Mouse (Mus musculus) hindbrain, postnatal 0 days (tissue): ENCODE data around the gene Wnk2. TPM values are rescaled to one million over a fixed set of nuclear protein-coding genes. Genes with fewer than 3 reads are reported as not detected.

Experiments
- ATAC-seq: fragments of 200-750 bp; cut with Nextera tagmentation; 2 replicates; pipeline ENCODE4 v1.8.0; 2017; ENCODE audit warnings: mild to moderate bottlenecking, moderate TSS enrichment, moderate library complexity
- DNase-seq: peaks from one replicate; pipeline ENCODE4 v3.0.0-alpha.2; 2015; ENCODE audit warnings: low spot score
- H3K27ac ChIP-seq: fragments of 300-500 bp; sonication (generic); 2 replicates; pipeline ENCODE4 v1.5.1; 2014; ENCODE audit warnings: mild to moderate bottlenecking
- H3K27me3 ChIP-seq: fragments of 300-500 bp; sonication (generic); 2 replicates; pipeline ENCODE4 v1.6.1; 2014; ENCODE audit warnings: low read length, mixed read lengths; ENCODE audit not compliant: insufficient read depth
- H3K36me3 ChIP-seq: fragments of 300-500 bp; sonication (generic); 2 replicates; pipeline ENCODE4 v1.6.1; 2014; ENCODE audit warnings: low read length, mixed read lengths; ENCODE audit not compliant: insufficient read depth
- H3K4me1 ChIP-seq: fragments of 300-500 bp; sonication (generic); 2 replicates; pipeline ENCODE4 v1.6.1; 2014; ENCODE audit warnings: antibody characterized with exemption, low read length, mixed read lengths; ENCODE audit not compliant: insufficient read depth
- H3K4me2 ChIP-seq: fragments of 300-500 bp; sonication (generic); 2 replicates; pipeline ENCODE4 v1.6.1; 2014; ENCODE audit warnings: low read depth, mild to moderate bottlenecking, low read length, moderate library complexity, mixed read lengths
- H3K4me3 ChIP-seq: fragments of 300-500 bp; sonication (generic); 2 replicates; pipeline ENCODE4 v1.5.1; 2014; ENCODE audit warnings: low read length
- H3K9ac ChIP-seq: fragments of 300-500 bp; sonication (generic); replicated peaks from 2 replicates; pipeline ENCODE4 v1.6.1; 2014; ENCODE audit warnings: mild to moderate bottlenecking, low read length, moderate library complexity, mixed read lengths
- H3K9me3 ChIP-seq: fragments of 300-500 bp; sonication (generic); 2 replicates; pipeline ENCODE4 v1.6.1; 2016; ENCODE audit warnings: low read length, mixed read lengths
- CTCF ChIP-seq: IDR thresholded peaks from 2 replicates; pipeline ENCODE4 v1.5.1; 2016; ENCODE audit warnings: antibody characterized with exemption, control low read depth, low read depth
- WGBS: fragments of 180-500 bp; shearing (Covaris S2); extraction: QIAGEN DNeasy Blood & Tissue Kit; methylation state at CpG from one replicate; pipeline ENCODE4 v1.1.7; 2014; 5-methylcytosine and 5-hydroxymethylcytosine counted together
- polyA plus RNA-seq: library from polyadenylated mRNA; unstranded; fragments of >200 nt; fragmentation: Nextera tagmentation; extraction: Ambion mirVana; gene quantifications from 2 replicates; pipeline ENCODE4 v1.2.1, GENCODE M21; 2015
- total RNA-seq: library from RNA; depleted of rRNA; stranded (reverse); fragments of >200 nt; gene quantifications from 2 replicates; pipeline ENCODE4 v1.2.3, GENCODE M21; 2014

Gene Wnk2
- total and polyA plus RNA-seq, 2 experiments from 2014 or later, result 15.1 to 63.8 TPM

DNA sequence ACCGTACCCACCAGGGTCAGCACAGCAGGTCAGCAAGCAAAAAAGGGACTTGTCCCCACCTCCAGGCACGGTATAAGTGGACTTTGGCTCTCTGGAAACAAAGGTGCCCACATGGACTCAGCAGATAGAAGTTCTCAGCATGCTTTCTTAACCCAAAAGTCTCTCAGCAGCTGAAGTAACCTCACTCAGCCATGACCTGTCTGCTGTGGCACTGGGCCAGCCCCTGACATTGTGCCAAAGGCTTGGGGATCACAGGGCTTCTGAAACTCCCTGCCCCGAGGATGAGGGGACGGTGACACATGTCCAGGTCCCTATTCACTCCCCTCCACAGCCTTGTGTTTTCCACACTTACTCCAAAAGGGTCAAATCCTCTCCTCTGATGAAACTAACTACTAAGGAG lies 14.7 kb downstream of the Wnk2 start:
- Histone ChIP-seq H3K27me3 (no peaks in the 10 kb centered on the region), H3K4me2 (no peak overlapping the region), H3K4me3 (no peak overlapping the region), H3K36me3 (no peaks in the 10 kb centered on the region), H3K4me1 (peaks cover 48% of the 10 kb centered on the region), H3K9me3 (no peaks in the 10 kb centered on the region), H3K9ac (no peak overlapping the region), H3K27ac (no peak overlapping the region)
- no peak for DNase-seq
- 52% methylated on average over 4 of the region's 4 CpGs for WGBS
- TF ChIP-seq CTCF, result no peak
- ATAC-seq, result no peak

DNA sequence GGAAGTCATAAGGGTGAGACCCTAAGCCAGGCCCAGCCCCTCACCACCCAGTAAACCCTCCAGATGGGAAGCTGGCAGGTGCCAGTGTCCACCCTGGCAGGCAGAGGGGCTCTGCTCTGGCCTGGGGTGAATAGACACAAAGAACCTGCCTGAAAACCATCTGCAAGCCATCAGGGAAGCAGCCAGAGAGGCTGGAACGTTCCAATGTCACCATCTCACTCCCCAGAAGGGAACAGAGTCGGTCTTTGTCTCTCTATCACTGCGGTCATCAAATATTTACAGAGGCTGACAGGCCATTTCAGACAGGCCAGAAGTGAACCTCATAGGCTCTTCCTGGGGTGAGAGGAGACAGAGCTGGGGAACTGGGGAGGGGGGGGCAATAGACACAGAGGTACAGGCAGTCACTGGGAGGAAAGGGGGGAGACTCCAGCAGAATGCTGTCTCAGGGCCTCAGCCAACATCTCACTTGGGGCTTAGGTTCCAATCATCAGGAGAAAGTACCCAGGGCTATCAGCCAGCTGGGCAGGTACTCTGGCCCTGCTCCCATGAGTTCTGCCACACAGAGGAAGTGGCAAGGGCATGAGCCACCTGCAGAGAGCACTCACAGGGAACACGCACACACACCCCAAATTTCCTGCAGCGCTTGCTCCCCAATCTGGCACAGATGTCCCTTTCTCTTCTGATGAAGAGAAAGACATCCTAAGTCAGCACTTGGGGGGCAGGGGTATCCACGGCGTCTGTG lies 15.7 kb downstream of the Wnk2 start:
- Histone ChIP-seq H3K36me3 (no peaks in the 10 kb centered on the region), H3K9me3 (no peaks in the 10 kb centered on the region), H3K27ac (peak overlapping the region; percentile 56), H3K4me2 (no peak overlapping the region), H3K4me3 (no peak overlapping the region), H3K27me3 (no peaks in the 10 kb centered on the region), H3K4me1 (peaks cover 57% of the 10 kb centered on the region), H3K9ac (no peak overlapping the region)
- peak; percentile 59 for ATAC-seq
- peak; percentile 60 for DNase-seq
- WGBS, result 42% methylated on average over 7 of the region's 7 CpGs
- TF ChIP-seq CTCF, result no peak

DNA sequence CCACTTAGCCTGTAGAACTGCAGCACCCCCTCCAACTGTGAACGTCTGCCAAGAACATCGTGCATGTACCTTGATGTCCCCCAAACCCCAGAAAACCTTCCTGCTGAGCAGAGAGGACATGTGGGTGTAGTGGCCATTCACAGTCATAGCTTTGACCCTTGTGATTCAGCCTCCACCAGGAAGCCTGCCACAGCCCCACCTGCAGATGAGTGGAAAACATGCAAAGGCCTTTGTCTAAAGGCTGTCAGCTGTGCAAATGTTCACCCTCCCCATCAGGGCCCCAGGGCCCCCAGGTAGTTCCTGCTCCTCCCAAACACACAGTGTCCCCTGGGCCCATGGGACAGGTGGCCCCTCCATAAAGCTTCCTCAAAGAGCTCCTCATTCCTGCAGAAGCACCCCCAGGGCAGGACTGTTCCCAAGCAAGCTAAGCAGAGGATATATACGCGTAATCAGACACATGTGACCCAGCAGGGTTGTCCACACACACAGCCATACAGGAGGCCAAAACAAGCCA lies 16.4 kb downstream of the Wnk2 start:
- no peak for ATAC-seq
- H3K27ac ChIP-seq, result peak overlapping the region; percentile 56; the same call in 1 of the 2 replicates
- 46% methylated on average over 4 of the region's 4 CpGs for WGBS

DNA sequence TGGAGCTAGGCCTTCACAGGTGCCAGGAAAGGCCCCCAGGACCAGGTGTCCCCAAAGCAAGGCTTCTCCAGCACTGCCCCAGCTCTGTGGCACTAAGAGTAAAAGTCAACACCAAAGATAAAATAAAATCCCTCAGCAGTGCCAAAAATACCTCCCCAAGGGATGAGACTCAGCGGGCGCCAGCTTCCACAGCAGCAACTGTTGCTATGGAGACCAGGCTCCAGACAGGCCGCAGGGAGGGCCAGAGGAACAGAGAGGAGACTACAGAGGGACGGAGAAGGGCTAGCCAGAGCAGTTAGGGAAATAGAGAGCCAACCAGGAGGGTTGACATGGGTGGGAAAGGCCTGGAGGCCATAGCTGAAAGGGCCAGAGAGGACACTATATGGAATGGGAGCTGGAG lies 18.0 kb downstream of the Wnk2 start:
- peak; percentile 64 for ATAC-seq
- Histone ChIP-seq H3K4me2 (0 out of 2 replicates have a peak overlapping the region, but pooled peaks have one; percentile 2), H3K27ac (peak overlapping the region; percentile 60; the same call in 1 of the 2 replicates), H3K36me3 (no peaks in the 10 kb centered on the region), H3K9me3 (no peaks in the 10 kb centered on the region), H3K27me3 (no peaks in the 10 kb centered on the region), H3K4me1 (peaks cover 62% of the 10 kb centered on the region), H3K4me3 (no peak overlapping the region), H3K9ac (0 out of 2 replicates have a peak overlapping the region, but pooled peaks have one; percentile 3)
- 6% methylated on average over 4 of the region's 4 CpGs for WGBS
- TF ChIP-seq CTCF, result no peak
- peak; percentile 79 for DNase-seq

More for the DNA sequence above, 16.4 kb downstream of the Wnk2 start:
- Histone ChIP-seq H3K9me3 (no peaks in the 10 kb centered on the region), H3K36me3 (no peaks in the 10 kb centered on the region), H3K4me1 (peaks cover 62% of the 10 kb centered on the region), H3K27me3 (no peaks in the 10 kb centered on the region), H3K4me2 (no peak overlapping the region), H3K9ac (no peak overlapping the region), H3K4me3 (no peak overlapping the region)
- no peak for DNase-seq
- TF ChIP-seq CTCF, result no peak

DNA sequence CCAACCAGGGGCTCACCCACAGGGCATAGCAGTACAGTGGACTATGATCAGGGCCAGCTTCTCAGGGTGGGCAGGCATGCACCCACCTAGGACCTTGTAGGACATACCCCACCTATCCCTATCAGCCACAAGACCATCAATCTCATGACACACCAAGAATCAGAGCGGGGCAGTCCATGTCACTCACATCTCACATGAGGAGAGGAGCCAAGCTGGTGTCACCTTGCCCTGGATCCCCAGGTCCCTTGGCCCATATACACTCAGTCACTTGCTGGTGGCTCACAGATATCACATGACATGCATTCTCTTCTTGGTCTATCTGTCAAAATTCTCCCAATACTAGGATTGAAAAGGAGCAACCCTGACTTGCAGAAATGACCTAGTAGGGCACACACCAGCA lies 18.7 kb downstream of the Wnk2 start:
- Histone ChIP-seq H3K27ac (no peak overlapping the region), H3K4me2 (no peak overlapping the region), H3K36me3 (no peaks in the 10 kb centered on the region), H3K4me3 (no peak overlapping the region), H3K9ac (no peak overlapping the region), H3K4me1 (peaks cover 62% of the 10 kb centered on the region), H3K9me3 (no peaks in the 10 kb centered on the region), H3K27me3 (no peaks in the 10 kb centered on the region)
- 96% methylated on average over 1 of the region's 1 CpGs for WGBS
- DNase-seq, result no peak
- ATAC-seq, result no peak
- TF ChIP-seq CTCF, result no peak

DNA sequence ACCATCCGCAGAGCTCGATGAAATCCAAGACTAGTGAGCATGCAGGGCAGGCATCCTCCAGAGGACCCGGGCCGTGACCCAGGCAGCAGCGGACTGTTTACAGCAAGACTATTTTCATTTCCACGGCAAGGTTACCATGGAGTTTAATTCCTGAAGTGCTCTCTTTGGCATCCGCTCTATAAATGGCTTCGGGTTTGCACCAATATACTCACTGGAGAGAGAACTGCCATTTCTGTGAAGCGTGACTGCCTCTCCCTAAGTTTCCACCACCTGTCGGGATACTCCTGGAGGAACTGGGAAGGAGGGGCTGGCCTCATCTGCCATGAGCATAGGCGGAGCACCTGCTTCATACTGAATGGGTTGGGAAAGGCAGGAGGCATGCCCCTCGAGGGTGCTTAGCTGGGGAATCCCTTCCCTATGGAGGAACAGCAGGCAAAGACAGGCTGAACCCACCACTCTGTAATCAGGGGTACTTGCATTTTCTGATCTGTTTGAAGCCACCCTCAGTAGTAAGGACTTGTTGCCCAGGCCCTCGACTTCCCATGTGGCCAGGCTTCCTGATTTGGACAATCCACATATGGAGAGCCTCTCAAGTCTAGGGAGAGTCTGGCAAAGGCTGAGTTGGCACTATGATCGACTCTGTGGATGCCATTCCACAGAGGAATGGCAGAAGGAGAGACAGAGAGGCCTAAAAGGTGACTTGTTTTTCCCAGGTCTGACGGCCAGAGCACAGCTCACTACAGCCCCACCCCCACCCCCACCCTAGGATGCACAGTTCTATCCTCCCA lies 19.8 kb downstream of the Wnk2 start:
- H3K9me3 ChIP-seq, result no peaks in the 10 kb centered on the region
- peak; percentile 59 for DNase-seq
- H3K27ac ChIP-seq, result peak overlapping the region; percentile 62
- H3K4me3 ChIP-seq, result no peak overlapping the region
- no peaks in the 10 kb centered on the region for H3K27me3 ChIP-seq
- ATAC-seq, result peak; percentile 42
- H3K36me3 ChIP-seq, result no peaks in the 10 kb centered on the region
- H3K9ac ChIP-seq, result peak overlapping the region; percentile 36; the same call in 1 of the 2 replicates
- peaks cover 58% of the 10 kb centered on the region for H3K4me1 ChIP-seq
- peak overlapping the region; percentile 29 for H3K4me2 ChIP-seq
- no peak for TF ChIP-seq CTCF
- WGBS, result 18% methylated on average over 15 of the region's 15 CpGs
